Comparison of ENCODE assay signal across 13 mouse cellular contexts in the genomic region with DNA sequence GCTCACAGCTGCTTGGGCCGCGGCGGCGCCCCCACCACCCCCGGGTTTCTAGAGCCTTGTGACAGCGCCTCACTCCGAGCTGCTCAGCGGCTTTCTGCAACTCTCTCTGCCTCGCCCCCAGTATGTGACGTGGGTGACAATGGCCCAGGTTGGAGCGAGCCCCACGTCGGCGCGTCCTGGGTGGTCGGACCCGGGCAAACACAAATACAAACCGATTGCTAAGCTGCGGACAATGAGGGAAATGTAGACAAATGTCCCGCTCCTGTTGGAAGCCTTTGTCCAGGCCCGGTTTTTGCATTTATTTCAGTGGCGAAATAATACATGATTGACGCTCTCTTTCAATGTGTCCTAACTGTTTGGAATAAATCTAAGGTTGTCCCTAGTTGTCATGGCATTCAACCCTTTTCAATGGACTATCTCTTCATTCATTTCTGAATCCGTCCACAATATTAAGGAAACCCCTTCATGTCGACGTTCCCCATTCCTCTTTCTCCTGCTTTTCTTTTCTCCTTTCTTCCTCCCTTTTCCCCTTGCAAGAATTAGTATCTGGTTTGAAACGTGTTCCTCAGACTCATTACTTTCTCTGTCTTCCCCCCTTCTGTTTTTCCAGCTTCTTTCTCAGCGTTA. TPM values are rescaled to one million over a fixed set of nuclear protein-coding genes. Genes with fewer than 3 reads are reported as not detected.
A peak's percentile ranks its signal among the peaks of the same experiment; 100 is the strongest.
DNase-seq lines count a peak whose midpoint lies in the region; ATAC-seq and TF ChIP-seq lines count a peak whose summit lies in the region.
"Had no signal": no experiment of that assay in that cellular context is flagged by ENCODE, and none has a peak within 500 bp of the region (broad histone marks: within the 10 kb centered on the region; RNA-seq: fewer than 3 reads in every experiment).

No protein-coding gene starts in this region.

- no peak overlapping the region for H3K4me3 ChIP-seq in cerebellum, adult 2 months (replicated peaks; ENCODE audit: insufficient read depth, low read depth, low read length)
- H3K4me3 ChIP-seq in hindbrain, embryonic 11.5 days (ENCODE audit: low read depth, low read length), result no peak overlapping the region
- 0 out of 2 replicates have a peak overlapping the region, but pooled peaks have one; percentile 10 for H3K4me3 ChIP-seq in midbrain, embryonic 14.5 days (replicated peaks; ENCODE audit: low read depth, low read length)
- H3K4me3 ChIP-seq: embryonic facial prominence, embryonic 15.5 days had no signal

- no peak overlapping the region for H3K4me2 ChIP-seq in hindbrain, embryonic 11.5 days (replicated peaks; ENCODE audit: low read depth, low read length)
- peak overlapping the region; percentile 20 for H3K4me2 ChIP-seq in midbrain, embryonic 14.5 days (ENCODE audit: low read length)
- H3K4me2 ChIP-seq: embryonic facial prominence, embryonic 15.5 days; heart, embryonic 12.5 days; limb, embryonic 15.5 days had no signal

- ATAC-seq in hindbrain, embryonic 11.5 days (ENCODE audit: low FRiP score), result peak; percentile 80
- peak; percentile 56 for ATAC-seq in midbrain, embryonic 14.5 days (ENCODE audit: low FRiP score, low TSS enrichment)
- ATAC-seq: Patski had no signal

- no peaks in the 10 kb centered on the region for H3K36me3 ChIP-seq in hindbrain, embryonic 11.5 days (ENCODE audit: control insufficient read depth, insufficient read depth, low read length)
- no peaks in the 10 kb centered on the region for H3K36me3 ChIP-seq in midbrain, embryonic 14.5 days (ENCODE audit: control insufficient read depth, insufficient read depth, low read length)
- H3K36me3 ChIP-seq: embryonic facial prominence, embryonic 15.5 days; heart, embryonic 12.5 days; limb, embryonic 15.5 days had no signal

- TF ChIP-seq CTCF in cerebellum, adult 2 months (IDR thresholded peaks at IDR 0.05; ENCODE audit: borderline replicate concordance, insufficient read depth, low read depth, low read length), result no peak
- no peak for TF ChIP-seq CTCF in brain, embryonic 14.5 days (IDR thresholded peaks at IDR 0.05; ENCODE audit: borderline replicate concordance, extremely low read depth, insufficient read depth, insufficient read length)

- H3K9me3 ChIP-seq in hindbrain, embryonic 11.5 days (ENCODE audit: control insufficient read depth, low read length), result no peaks in the 10 kb centered on the region
- H3K9me3 ChIP-seq in midbrain, embryonic 14.5 days (ENCODE audit: control insufficient read depth, low read length), result no peaks in the 10 kb centered on the region
- H3K9me3 ChIP-seq: embryonic facial prominence, embryonic 15.5 days; heart, embryonic 12.5 days; limb, embryonic 15.5 days had no signal

- no peak overlapping the region for H3K9ac ChIP-seq in hindbrain, embryonic 11.5 days (ENCODE audit: low read depth, low read length)
- H3K9ac ChIP-seq in midbrain, embryonic 14.5 days (replicated peaks; ENCODE audit: low read length), result no peak overlapping the region
- H3K9ac ChIP-seq: embryonic facial prominence, embryonic 15.5 days; heart, embryonic 12.5 days; limb, embryonic 15.5 days had no signal

- H3K27ac ChIP-seq in cerebellum, adult 2 months (ENCODE audit: insufficient read depth, low read length), result no peak overlapping the region
- no peak overlapping the region for H3K27ac ChIP-seq in hindbrain, embryonic 11.5 days (ENCODE audit: low read depth, low read length)
- no peak overlapping the region for H3K27ac ChIP-seq in midbrain, embryonic 14.5 days (replicated peaks; ENCODE audit: low read depth, low read length)
- H3K27ac ChIP-seq: embryonic facial prominence, embryonic 15.5 days; limb, embryonic 15.5 days had no signal

- intact Hi-C loops in gastrocnemius, postnatal 14 days (cut with DNase I; ENCODE audit: low total_unique reads), result no loop called here
- intact Hi-C loops in gastrocnemius, postnatal 36 days (cut with DNase I), result no loop called here

- WGBS in cerebellum, adult 2 months, result 3% methylated on average over 28 of the region's 28 CpGs
- WGBS in hindbrain, embryonic 11.5 days, result under 1% methylated on average over 28 of the region's 28 CpGs
- under 1% methylated on average over 28 of the region's 28 CpGs for WGBS in midbrain, embryonic 14.5 days

- TF ChIP-seq POLR2A in cerebellum, adult 2 months (IDR thresholded peaks at IDR 0.05; ENCODE audit: borderline replicate concordance, insufficient read depth, low read length), result no peak
- TF ChIP-seq POLR2A in brain, embryonic 14.5 days (IDR thresholded peaks at IDR 0.05; ENCODE audit: borderline replicate concordance, extremely low read depth, insufficient read depth, insufficient read length, poor library complexity, severe bottlenecking), result no peak

- peaks cover 7% of the 10 kb centered on the region; the same call in 1 of the 2 replicates for H3K27me3 ChIP-seq in cerebellum, adult 2 months (ENCODE audit: control insufficient read depth, insufficient read depth, low read length)
- peaks cover 94% of the 10 kb centered on the region for H3K27me3 ChIP-seq in hindbrain, embryonic 11.5 days (ENCODE audit: control insufficient read depth, insufficient read depth, low read length)
- peaks cover 91% of the 10 kb centered on the region for H3K27me3 ChIP-seq in midbrain, embryonic 14.5 days (ENCODE audit: control insufficient read depth, insufficient read depth, low read length)

- no peaks in the 10 kb centered on the region for H3K4me1 ChIP-seq in cerebellum, adult 2 months (ENCODE audit: control insufficient read depth, insufficient read depth, low read length)
- peaks cover 7% of the 10 kb centered on the region for H3K4me1 ChIP-seq in hindbrain, embryonic 11.5 days (replicated peaks; ENCODE audit: control insufficient read depth, insufficient read depth, low read length)
- 0 out of 2 replicates have a peak, but pooled peaks cover 4% of the 10 kb centered on the region for H3K4me1 ChIP-seq in midbrain, embryonic 14.5 days (ENCODE audit: control insufficient read depth, insufficient read depth, low read length)

- DNase-seq in cerebellum, adult 2 months, result peak; percentile 22 to 43
- DNase-seq in cerebellum, adult 9-10 months, result no peak
- DNase-seq in brain, embryonic 14.5 days (ENCODE audit: low read depth), result peak; percentile 74
- DNase-seq in hindbrain, embryonic 11.5 days (ENCODE audit: low spot score), result peak; percentile 78
- DNase-seq in midbrain, embryonic 14.5 days, result peak; percentile 68
- no peak for DNase-seq in adrenal gland, postnatal 10 days
- no peak for DNase-seq in gastrocnemius, postnatal 14 days
- no peak for DNase-seq in gastrocnemius, postnatal 36 days
- DNase-seq: kidney, postnatal 14 days had no signal

RNA-seq across cellular contexts. Expression of a gene that starts 5.9 kb away (rescaled TPM):
- polyA plus RNA-seq in cerebellum, adult 2 months (2012; rRNA removed), result 13.1 and 14.0 TPM in 2 replicates
- polyA plus RNA-seq in brain, embryonic 14.5 days (2012; rRNA removed), result 8.8 and 14.4 TPM in 2 replicates
- 3.4 and 5.7 TPM in 2 replicates for polyA plus RNA-seq in hindbrain, embryonic 11.5 days (2014; fragmentation: Nextera tagmentation; extraction: Ambion mirVana)
- 6.2 and 6.5 TPM in 2 replicates for polyA plus RNA-seq in midbrain, embryonic 14.5 days (2014; fragmentation: Nextera tagmentation; extraction: Ambion mirVana)
- not detected for total RNA-seq in adrenal gland, postnatal 10 days (2021)
- under 1 TPM in 1 of 2 experiments, not detected in 1; 0.18 TPM for total RNA-seq in gastrocnemius, postnatal 14 days (2021)
- not detected for total RNA-seq in gastrocnemius, postnatal 36 days (2021)
- polyA plus RNA-seq: embryonic facial prominence, embryonic 15.5 days; heart, embryonic 12.5 days; limb, embryonic 15.5 days; Patski had no signal

Comparison
In these comparisons a context has a peak if more than half of its experiments do, and no peak if none do; other contexts are left out.
1. DNase-seq: peak in cerebellum, adult 2 months (2 of 2), brain, embryonic 14.5 days (single experiment), hindbrain, embryonic 11.5 days (single experiment) and midbrain, embryonic 14.5 days (single experiment); none in cerebellum, adult 9-10 months (single experiment), adrenal gland, postnatal 10 days (single experiment), gastrocnemius, postnatal 14 days (single experiment) and gastrocnemius, postnatal 36 days (0 of 2).